Mouse (Mus musculus) inflammation-experienced regulatory T-cells, adult 6 months (primary cell): Measurements from ENCODE around the gene Myh9. TPM values are rescaled to one million over a fixed set of nuclear protein-coding genes. Genes with fewer than 3 reads are reported as not detected.

ENCODE experiments used
- ATAC-seq: one replicate; pipeline ENCODE4 v1.8.0; 2017
- polyA plus RNA-seq, 3 experiments: library from polyadenylated mRNA; unstranded; fragments of 100-300 nt; shearing (Covaris generic); gene quantifications; one replicate each; pipeline ENCODE4 v1.2.1; 2017

Gene Myh9
- polyA plus RNA-seq, result 100 to 1,000 TPM; 218 to 293 (median 259) TPM

GRCm38 (mm10) chr15:77842047-77842843 is at the start of gene Myh9:
Gene Myh9, minus strand, starts transcription at chr15:77842175.
- peak; percentile 80 for ATAC-seq

DNA sequence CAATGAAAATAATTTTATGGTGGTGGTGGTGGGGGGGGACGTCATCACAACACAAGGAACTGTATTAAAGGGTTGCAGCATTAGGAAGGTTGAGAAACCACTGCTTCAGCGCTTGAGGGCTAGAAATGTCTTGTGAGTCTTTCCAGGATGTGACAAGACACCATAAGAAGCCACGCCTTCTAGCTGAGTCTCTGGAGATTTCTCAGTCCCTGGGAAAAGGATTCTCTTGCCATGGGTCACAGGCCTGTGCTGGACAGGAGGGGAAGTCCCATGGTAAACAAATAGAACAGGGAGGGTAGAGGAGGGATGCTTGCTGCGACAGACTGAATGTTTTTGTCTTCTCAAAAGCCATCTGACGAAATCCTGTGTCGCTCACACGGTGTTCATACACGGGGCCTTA is 49.8 kb upstream of the Myh9 start:
- ATAC-seq, result no peak

DNA sequence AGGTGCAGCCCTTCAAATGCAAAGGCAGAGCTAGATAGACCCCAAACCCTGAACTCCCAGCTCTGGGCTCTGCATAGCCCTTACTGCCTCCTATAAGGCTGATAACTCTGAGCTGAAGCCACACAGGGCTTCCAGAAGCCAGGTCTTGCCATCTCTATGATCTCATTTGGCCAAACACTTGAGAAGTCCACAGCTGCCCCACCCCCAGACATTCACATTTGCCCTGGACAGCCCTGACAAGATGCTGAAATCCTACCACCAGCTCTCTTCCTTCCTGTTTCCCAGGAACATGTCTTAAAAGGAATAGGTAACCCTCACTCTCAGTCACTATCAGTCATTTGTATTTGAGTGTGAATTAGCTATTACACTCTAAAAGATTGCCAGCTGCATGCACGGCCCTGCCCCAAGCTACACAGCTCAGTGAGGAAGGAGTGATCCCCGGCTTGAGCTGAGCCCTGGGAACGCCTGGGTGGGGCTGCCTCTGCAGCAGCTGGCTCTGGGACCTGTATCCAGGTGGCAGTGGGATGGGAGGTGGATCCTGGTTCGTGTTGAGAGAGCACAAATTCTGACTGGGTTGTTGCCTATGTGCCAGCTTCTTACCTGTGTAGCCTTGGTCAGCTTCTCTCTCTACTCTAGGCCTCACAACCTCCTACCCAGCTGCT is 47.9 kb upstream of the Myh9 start:
- no peak for ATAC-seq

- no peak for ATAC-seq
Observed at GRCm38 (mm10) chr15:77888286-77888685, 46.3 kb upstream of the Myh9 start.

- ATAC-seq, result peak; percentile 21
Observed at GRCm38 (mm10) chr15:77887093-77887488, 45.1 kb upstream of the Myh9 start.

DNA sequence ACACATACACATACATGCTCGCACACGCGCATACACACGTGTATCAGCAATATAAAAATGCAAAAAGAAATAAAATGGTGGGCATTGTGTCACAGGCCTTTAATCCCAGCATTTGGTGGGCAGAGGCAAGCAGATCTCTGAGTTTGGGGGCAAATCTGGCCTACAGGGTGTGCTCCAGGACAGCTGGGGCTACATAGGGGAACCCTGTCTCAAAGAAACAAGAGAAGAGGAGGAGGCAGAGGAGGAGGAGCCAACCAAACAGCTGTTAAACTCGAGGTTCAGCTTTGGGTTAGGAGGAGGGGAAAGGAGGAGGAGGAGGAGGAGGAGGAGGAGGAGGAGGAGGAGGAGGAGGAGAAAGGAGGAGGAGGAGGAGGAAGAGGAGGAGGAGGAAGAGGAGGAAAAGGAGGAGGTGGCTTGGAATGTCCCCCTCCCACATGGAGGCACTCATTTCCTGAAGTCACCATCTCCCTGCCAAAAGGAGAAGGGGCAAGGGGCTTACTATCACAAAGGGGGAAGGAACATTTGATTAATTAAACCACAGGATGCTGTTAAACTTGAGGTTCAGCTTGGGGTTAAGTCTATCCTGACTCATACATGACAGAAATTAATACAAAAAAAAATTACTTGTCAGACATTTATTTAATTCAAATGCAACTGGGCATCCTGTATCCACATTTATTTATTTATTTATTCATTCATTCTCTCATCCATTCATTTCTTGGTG is 44.6 kb upstream of the Myh9 start:
- peak; percentile 81 for ATAC-seq

DNA sequence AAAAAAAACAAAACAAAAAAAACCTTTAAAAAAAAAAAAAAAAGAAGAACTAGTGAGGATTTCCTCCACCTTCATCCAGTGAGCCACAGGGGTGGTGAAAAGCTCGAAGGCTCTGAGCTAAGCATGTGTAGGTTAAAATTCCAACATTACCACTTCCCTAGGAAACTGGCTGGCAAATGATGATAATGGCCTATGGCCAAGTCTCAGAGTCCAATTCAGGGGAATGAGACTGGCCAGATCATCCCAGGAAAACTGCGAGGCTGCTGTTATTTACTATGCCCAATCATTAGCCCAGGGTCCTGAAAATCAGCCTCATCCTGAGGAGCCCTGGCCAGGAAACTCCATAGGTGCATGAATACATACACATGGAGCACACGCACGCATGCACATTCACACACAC is 44.0 kb upstream of the Myh9 start:
- ATAC-seq, result no peak

GRCm38 (mm10) chr15:77885159-77885558 is 43.2 kb upstream of the Myh9 start:
- no peak for ATAC-seq

DNA sequence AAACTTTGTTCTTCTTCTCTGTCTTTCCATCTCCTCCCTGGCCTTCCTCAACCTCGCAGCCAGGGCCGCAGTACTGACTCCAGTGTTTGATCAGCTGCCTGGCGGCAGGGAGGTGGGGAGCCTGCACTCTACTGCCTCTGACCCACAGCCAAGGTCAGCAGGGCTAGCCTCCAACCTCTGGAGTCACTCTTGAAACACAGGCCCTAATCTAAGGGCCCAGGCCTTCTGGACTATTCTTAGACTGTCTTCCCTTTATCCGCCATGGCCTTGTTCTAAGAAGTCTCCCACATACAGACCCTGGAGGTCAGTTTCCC is 41.7 kb upstream of the Myh9 start:
- ATAC-seq, result no peak

GRCm38 (mm10) chr15:77882797-77883696 is 41.1 kb upstream of the Myh9 start:
- ATAC-seq, result no peak

GRCm38 (mm10) chr15:77882297-77882696 is 40.3 kb upstream of the Myh9 start:
- no peak for ATAC-seq

DNA sequence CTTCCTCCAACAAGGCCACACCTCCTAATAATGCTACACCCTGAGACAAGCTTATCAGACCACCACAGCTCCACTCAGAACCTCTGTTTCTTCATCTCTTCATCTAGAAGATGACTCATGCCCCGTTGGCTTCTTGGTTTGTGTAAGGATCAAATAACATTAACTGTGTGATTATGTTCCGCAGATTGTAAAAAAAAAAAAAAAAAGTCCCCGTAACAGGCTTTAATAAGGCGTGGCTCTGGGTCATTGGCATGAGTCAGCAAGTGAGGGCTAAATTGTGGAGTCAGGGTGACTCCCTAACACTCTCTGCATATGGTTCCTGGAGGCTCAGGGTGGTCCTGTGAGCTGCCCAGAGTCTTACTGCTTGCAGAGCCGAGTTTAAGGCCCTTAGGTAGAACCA is 39.7 kb upstream of the Myh9 start:
- ATAC-seq, result no peak

- peak; percentile 52 for ATAC-seq
Observed at GRCm38 (mm10) chr15:77880738-77881137, 38.8 kb upstream of the Myh9 start.

DNA sequence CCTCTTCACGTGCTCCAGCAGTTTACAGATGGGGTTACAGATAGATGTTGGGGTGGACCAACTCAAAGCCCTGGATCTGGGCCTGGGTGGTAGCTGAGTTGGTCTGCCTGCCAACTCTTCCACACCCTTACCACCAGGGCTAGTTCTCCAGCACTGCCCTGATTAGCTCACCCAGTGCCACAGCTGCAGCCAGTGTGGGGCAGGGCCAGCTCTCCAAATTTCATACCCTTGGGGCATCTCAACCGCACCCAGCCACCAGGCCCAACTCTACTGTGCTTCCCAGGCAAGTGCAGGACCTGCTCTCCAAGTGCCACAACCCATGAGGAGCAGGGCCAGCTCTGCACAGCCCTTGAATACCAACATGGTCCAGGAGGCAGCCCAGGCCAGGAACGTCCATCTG is 37.8 kb upstream of the Myh9 start:
- no peak for ATAC-seq

DNA sequence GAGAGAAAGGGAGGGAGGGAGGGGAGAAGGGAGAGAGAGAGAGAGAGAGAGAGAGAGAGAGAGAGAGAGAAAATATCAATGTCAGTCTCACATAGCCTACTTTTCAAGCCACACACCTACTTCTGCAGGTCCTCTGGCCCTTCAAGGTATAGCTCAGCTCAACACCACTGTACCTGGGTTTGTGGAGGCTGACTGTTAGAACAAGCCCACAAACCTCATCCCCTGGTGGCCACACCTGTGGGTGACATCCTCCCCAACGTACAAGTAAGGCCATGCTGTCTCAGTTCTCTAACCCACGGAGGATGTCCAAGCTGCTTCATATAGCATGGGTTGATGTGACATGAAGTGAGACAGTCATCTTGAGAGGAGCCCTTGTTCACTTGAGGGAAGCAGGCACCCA is 35.2 kb upstream of the Myh9 start:
- ATAC-seq, result peak; percentile 71

GRCm38 (mm10) chr15:77876716-77877115 is 34.7 kb upstream of the Myh9 start:
- ATAC-seq, result no peak

GRCm38 (mm10) chr15:77875953-77876352 is 34.0 kb upstream of the Myh9 start:
- ATAC-seq, result no peak

GRCm38 (mm10) chr15:77874807-77875206 is 32.8 kb upstream of the Myh9 start:
- no peak for ATAC-seq

- no peak for ATAC-seq
Observed at GRCm38 (mm10) chr15:77874310-77874709, 32.3 kb upstream of the Myh9 start.

DNA sequence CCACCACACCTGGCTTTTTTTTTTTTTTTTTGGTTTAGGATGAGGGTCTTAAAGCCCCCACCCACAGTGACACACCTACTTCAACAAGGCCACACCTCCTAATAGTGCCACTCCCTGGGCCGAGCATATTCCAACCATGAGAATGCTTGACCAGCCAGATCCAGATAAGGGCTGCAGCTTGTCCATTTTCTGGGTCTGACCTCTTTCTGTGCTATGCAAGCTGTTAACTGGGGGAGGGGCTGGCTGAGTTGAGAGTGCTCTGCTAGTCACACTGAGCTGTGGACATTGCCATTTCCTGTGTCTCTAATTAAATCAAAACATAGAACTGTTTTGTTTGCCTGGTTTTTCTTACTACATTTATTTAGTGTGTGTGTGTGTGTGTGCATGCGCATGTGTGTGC is 31.6 kb upstream of the Myh9 start:
- ATAC-seq, result no peak

GRCm38 (mm10) chr15:77872996-77873395 is 31.0 kb upstream of the Myh9 start:
- ATAC-seq, result no peak

- ATAC-seq, result no peak
Observed at GRCm38 (mm10) chr15:77868340-77868739, 26.4 kb upstream of the Myh9 start.
